Mouse (Mus musculus) stomach, postnatal 0 days (tissue): ENCODE data around the gene Carmil1. TPM values are rescaled to one million over a fixed set of nuclear protein-coding genes. Genes with fewer than 3 reads are reported as not detected.
A peak's percentile ranks its signal among the peaks of the same experiment; 100 is the strongest.

Experiments used
- ATAC-seq: fragments of 200-750 bp; cut with Nextera tagmentation; 2 replicates; pipeline ENCODE4 v1.8.0; 2017; ENCODE audit not compliant: low FRiP score, low TSS enrichment
- DNase-seq: peaks from one replicate; pipeline ENCODE4 v3.0.0-alpha.2; 2016; ENCODE audit warnings: low spot score
- H3K27ac ChIP-seq: fragments of 300-500 bp; sonication (generic); replicated peaks from 2 replicates; pipeline ENCODE4 v1.5.1; 2014; ENCODE audit warnings: mild to moderate bottlenecking, control low read depth
- H3K27me3 ChIP-seq: fragments of 300-500 bp; sonication (generic); 2 replicates; pipeline ENCODE4 v1.6.1; 2014; ENCODE audit warnings: low read length; ENCODE audit not compliant: control insufficient read depth, insufficient read depth
- H3K36me3 ChIP-seq: fragments of 300-500 bp; sonication (generic); 2 replicates; pipeline ENCODE4 v1.6.1; 2014; ENCODE audit warnings: low read length, mixed read lengths; ENCODE audit not compliant: control insufficient read depth, insufficient read depth
- H3K4me1 ChIP-seq: fragments of 300-500 bp; sonication (generic); replicated peaks from 2 replicates; pipeline ENCODE4 v1.6.1; 2014; ENCODE audit warnings: antibody characterized with exemption; ENCODE audit not compliant: control insufficient read depth, insufficient read depth
- H3K4me2 ChIP-seq: fragments of 300-500 bp; sonication (generic); replicated peaks from 2 replicates; pipeline ENCODE4 v1.6.1; 2014; ENCODE audit warnings: low read depth, mild to moderate bottlenecking, control low read depth, moderate library complexity
- H3K4me3 ChIP-seq: fragments of 300-500 bp; sonication (generic); 2 replicates; pipeline ENCODE4 v1.5.1; 2014; ENCODE audit warnings: low read depth, low read length, control low read depth
- H3K9ac ChIP-seq: fragments of 300-500 bp; sonication (generic); 2 replicates; pipeline ENCODE4 v1.6.1; 2014; ENCODE audit warnings: mild to moderate bottlenecking, low read length, control low read depth, mixed read lengths
- H3K9me3 ChIP-seq: fragments of 300-500 bp; sonication (generic); 2 replicates; pipeline ENCODE4 v1.6.1; 2016; ENCODE audit warnings: low read length; ENCODE audit not compliant: control insufficient read depth
- CTCF ChIP-seq: IDR thresholded peaks from 2 replicates; pipeline ENCODE4 v1.5.1; 2016; ENCODE audit warnings: antibody characterized with exemption, low read depth, mild to moderate bottlenecking, moderate library complexity
- EP300 ChIP-seq: optimal IDR thresholded peaks from 2 replicates; pipeline ENCODE3; 2016; ENCODE audit warnings: antibody characterized with exemption
- WGBS: fragments of 180-500 bp; shearing (Covaris S2); extraction: QIAGEN DNeasy Blood & Tissue Kit; methylation state at CpG from one replicate; pipeline ENCODE4 v1.1.7; 2014; 5-methylcytosine and 5-hydroxymethylcytosine counted together
- polyA plus RNA-seq: library from polyadenylated mRNA; unstranded; fragments of >200 nt; fragmentation: Nextera tagmentation; extraction: Ambion mirVana; gene quantifications from 2 replicates; pipeline ENCODE4 v1.2.1, GENCODE M21; 2015

Carmil1 gene
- polyA plus RNA-seq, 1 experiment from 2014 or later: 17.8 TPM

DNA sequence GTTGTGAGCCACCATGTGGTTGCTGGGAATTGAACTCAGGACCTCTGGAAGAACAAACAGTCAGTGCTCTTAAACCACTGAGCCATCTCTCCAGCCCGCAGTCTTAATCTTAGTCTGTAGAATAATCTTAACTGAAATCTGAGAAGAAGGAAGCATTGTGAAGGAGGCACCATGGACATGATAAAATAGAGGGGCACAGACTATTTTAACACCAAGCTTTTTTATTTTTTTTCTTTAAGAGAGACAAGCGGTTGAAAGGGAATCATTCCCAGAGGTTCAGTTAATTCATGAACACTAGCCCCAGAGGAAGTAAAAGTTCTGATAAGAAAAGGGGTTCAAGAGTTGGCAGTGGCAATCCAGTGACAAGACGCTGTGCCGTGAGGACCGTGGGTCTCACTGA lies 15.8 kb downstream of the Carmil1 start:
- 87% methylated on average over 5 of the region's 5 CpGs for whole genome bisulfite sequencing

GRCm38 (mm10) chr13:24263560-24263959 lies 17.0 kb downstream of the Carmil1 start:
- no peak overlapping the region for H3K4me2 ChIP-seq
- ATAC-seq: no peak
- H3K4me3 ChIP-seq: no peak overlapping the region
- H3K4me1 ChIP-seq: no peaks in the 10 kb centered on the region
- H3K36me3 ChIP-seq: no peaks in the 10 kb centered on the region
- no peak overlapping the region for H3K27ac ChIP-seq
- WGBS: 85% methylated on average over 4 of the region's 4 CpGs
- no peak for TF ChIP-seq CTCF
- TF ChIP-seq EP300: no peak
- H3K27me3 ChIP-seq: no peaks in the 10 kb centered on the region
- no peak for DNase-seq
- H3K9me3 ChIP-seq: no peaks in the 10 kb centered on the region
- no peak overlapping the region for H3K9ac ChIP-seq

More for the DNA sequence above, 15.8 kb downstream of the Carmil1 start:
- TF ChIP-seq EP300: no peak
- TF ChIP-seq CTCF: no peak
- Histone ChIP-seq H3K36me3 (no peaks in the 10 kb centered on the region), H3K4me3 (no peak overlapping the region), H3K27ac (no peak overlapping the region), H3K9ac (no peak overlapping the region), H3K4me1 (no peaks in the 10 kb centered on the region; the same call in 1 of the 2 replicates), H3K4me2 (no peak overlapping the region), H3K27me3 (no peaks in the 10 kb centered on the region), H3K9me3 (no peaks in the 10 kb centered on the region)
- ATAC-seq (no peak), DNase-seq (no peak)

DNA sequence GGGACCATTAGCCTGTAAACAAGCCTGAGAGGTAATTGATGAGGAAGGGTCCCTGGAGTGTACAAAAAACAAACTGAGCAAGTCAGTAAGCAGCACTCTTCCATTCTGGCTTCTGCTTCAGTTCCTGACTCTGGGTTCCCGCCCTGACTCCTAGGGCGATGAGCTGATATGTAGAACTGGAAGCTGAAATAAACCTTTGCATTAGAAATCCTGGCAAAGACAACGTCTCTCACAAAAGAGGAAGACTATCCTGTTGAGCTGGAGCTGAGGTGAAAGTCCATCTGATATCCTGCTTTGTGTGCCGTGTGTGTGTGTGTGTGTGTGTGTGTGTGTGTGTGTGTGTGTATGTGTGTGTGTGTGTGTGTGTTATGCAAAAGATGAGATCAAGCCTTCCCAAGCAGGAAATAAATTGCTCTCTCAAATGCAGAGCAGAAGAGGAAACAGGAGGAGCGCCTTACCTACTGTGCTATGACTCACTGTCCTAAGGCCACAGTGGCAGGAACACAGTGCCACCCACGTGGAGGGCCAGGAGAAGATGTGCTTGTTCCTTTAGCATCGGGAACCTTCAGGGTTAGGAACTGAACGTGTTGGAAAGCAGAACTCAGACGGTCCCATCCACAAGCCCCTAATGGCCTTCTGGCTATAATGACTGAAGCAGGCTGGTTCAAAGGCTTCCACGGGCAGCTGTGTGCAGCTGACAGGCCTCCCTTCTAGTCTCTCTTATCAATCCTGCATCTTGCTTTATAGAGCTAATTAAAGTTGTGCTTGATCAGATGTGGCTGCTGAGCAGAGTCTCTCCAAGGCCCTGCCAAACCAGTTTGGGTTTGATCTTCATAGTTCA lies 19.6 kb downstream of the Carmil1 start:
- DNase-seq: peak; percentile 57
- ATAC-seq: peak; percentile 95

DNA sequence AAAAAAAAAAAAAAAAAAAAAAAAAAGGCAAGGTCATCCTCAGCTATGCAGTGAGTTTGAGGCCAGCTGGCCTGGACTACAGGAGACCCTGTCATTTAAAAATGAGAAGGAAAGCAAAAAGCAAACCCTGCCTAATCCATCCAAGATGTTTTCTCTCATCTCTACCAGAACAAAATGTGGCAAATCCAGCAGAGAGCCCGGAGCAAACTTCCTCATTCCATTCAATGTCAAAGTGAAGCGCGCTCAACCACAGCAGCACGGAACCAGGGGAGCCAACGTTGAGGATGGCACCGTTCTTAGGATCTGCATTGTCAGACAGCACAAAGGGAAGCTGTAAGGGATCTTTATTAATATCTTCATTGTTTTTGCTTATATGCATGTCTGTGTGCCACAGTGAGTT lies 22.8 kb downstream of the Carmil1 start:
- Histone ChIP-seq H3K9me3 (no peaks in the 10 kb centered on the region), H3K27me3 (no peaks in the 10 kb centered on the region), H3K9ac (no peak overlapping the region), H3K4me3 (no peak overlapping the region), H3K4me2 (no peak overlapping the region), H3K4me1 (no peaks in the 10 kb centered on the region), H3K27ac (no peak overlapping the region), H3K36me3 (no peaks in the 10 kb centered on the region)
- DNase-seq (no peak), ATAC-seq (no peak)
- WGBS: 47% methylated on average over 6 of the region's 6 CpGs
- TF ChIP-seq CTCF (no peak), EP300 (no peak)

More for the DNA sequence above, 19.6 kb downstream of the Carmil1 start:
- no peaks in the 10 kb centered on the region for H3K27me3 ChIP-seq
- no peaks in the 10 kb centered on the region for H3K4me1 ChIP-seq
- H3K27ac ChIP-seq: peak overlapping the region; percentile 70; the same call in 1 of the 2 replicates
- no peaks in the 10 kb centered on the region for H3K9me3 ChIP-seq
- no peak overlapping the region for H3K9ac ChIP-seq
- no peak overlapping the region for H3K4me2 ChIP-seq
- 39% methylated on average over 10 of the region's 10 CpGs for WGBS
- TF ChIP-seq CTCF: no peak
- no peak for TF ChIP-seq EP300
- no peak overlapping the region for H3K4me3 ChIP-seq
- H3K36me3 ChIP-seq: no peaks in the 10 kb centered on the region

GRCm38 (mm10) chr13:24253989-24254388 lies 26.6 kb downstream of the Carmil1 start:
- Histone ChIP-seq H3K27ac (no peak overlapping the region), H3K4me1 (0 out of 2 replicates have a peak, but pooled peaks cover 3% of the 10 kb centered on the region), H3K9me3 (no peaks in the 10 kb centered on the region), H3K4me3 (no peak overlapping the region), H3K9ac (no peak overlapping the region), H3K27me3 (no peaks in the 10 kb centered on the region), H3K36me3 (no peaks in the 10 kb centered on the region), H3K4me2 (no peak overlapping the region)
- WGBS: 32% methylated on average over 2 of the region's 2 CpGs
- TF ChIP-seq CTCF (peak; percentile 81), EP300 (no peak)
- DNase-seq: peak; percentile 62
- ATAC-seq: peak; percentile 81

- WGBS: 69% methylated on average over 3 of the region's 3 CpGs
- Histone ChIP-seq H3K4me3 (no peak overlapping the region), H3K27me3 (no peaks in the 10 kb centered on the region), H3K9me3 (no peaks in the 10 kb centered on the region), H3K4me2 (no peak overlapping the region), H3K27ac (no peak overlapping the region), H3K4me1 (0 out of 2 replicates have a peak, but pooled peaks cover 3% of the 10 kb centered on the region), H3K36me3 (no peaks in the 10 kb centered on the region), H3K9ac (no peak overlapping the region)
- DNase-seq: no peak
- TF ChIP-seq CTCF: no peak
- no peak for TF ChIP-seq EP300
- no peak for ATAC-seq
Observed at GRCm38 (mm10) chr13:24253551-24253950, 27.0 kb downstream of the Carmil1 start.
